Mouse (Mus musculus) C2C12 (cell line): Measurements from ENCODE around the gene Kcnk5. TPM values are rescaled to one million over a fixed set of nuclear protein-coding genes. Genes with fewer than 3 reads are reported as not detected.

ENCODE experiments used
- H3K27me3 ChIP-seq: one replicate; pipeline ENCODE4 v1.6.1; 2011; ENCODE audit not compliant: control insufficient read depth, insufficient read depth, insufficient read length
- H3K36me3 ChIP-seq: one replicate; pipeline ENCODE4 v1.6.1; 2011; ENCODE audit not compliant: control insufficient read depth, insufficient read depth
- H3K4me3 ChIP-seq: one replicate; pipeline ENCODE4 v1.5.1; 2011; ENCODE audit warnings: mild to moderate bottlenecking, control low read depth; ENCODE audit not compliant: poor library complexity, insufficient read depth, severe bottlenecking
- H3K79me2 ChIP-seq: one replicate; pipeline ENCODE4 v1.6.1; 2011; ENCODE audit not compliant: control insufficient read depth, insufficient read depth
- H3K79me3 ChIP-seq: one replicate; pipeline ENCODE4 v1.6.1; 2011; ENCODE audit warnings: low read depth, control low read depth
- H3ac ChIP-seq: one replicate; pipeline ENCODE3; 2011; ENCODE audit warnings: low read depth; ENCODE audit not compliant: control insufficient read depth, insufficient read length
- CEBPB ChIP-seq: IDR thresholded peaks from one replicate; pipeline ENCODE4 v1.6.1; 2011; ENCODE audit warnings: low read depth, mild to moderate bottlenecking, control low read depth, moderate library complexity
- CTCF ChIP-seq: IDR thresholded peaks from one replicate; pipeline ENCODE4 v1.5.1; 2011; ENCODE audit not compliant: control insufficient read depth, insufficient read depth, insufficient read length
- FOSL1 ChIP-seq: IDR thresholded peaks from one replicate; pipeline ENCODE4 v1.8.0; 2011; ENCODE audit warnings: mild to moderate bottlenecking, low read length; ENCODE audit not compliant: poor library complexity, insufficient read depth, severe bottlenecking
- MAX ChIP-seq: IDR thresholded peaks from one replicate; pipeline ENCODE4 v1.6.1; 2011; ENCODE audit warnings: mild to moderate bottlenecking, control low read depth
- MYOD1 ChIP-seq: IDR thresholded peaks from one replicate; pipeline ENCODE4 v1.6.1; 2011; ENCODE audit warnings: low read depth; ENCODE audit not compliant: control insufficient read depth, insufficient read length
- MYOG ChIP-seq: IDR thresholded peaks from one replicate; pipeline ENCODE4 v1.6.1; 2011; ENCODE audit not compliant: control insufficient read depth, insufficient read length; ENCODE audit errors: extremely low read depth
- USF1 ChIP-seq: IDR thresholded peaks from one replicate; pipeline ENCODE4 v1.6.1; 2011; ENCODE audit warnings: low read depth, mild to moderate bottlenecking, control low read depth, moderate library complexity
- long read RNA-seq, 2 experiments: library from polyadenylated mRNA; unstranded; transcript quantifications; one replicate each; pipeline ENCODE4 v2.0.0; 2019 to 2020
- polyA plus RNA-seq: library from polyadenylated mRNA; unstranded; fragments of >200 nt; fragmentation: generic; extraction: Trizol; gene quantifications from one replicate; pipeline ENCODE4 v1.2.1, GENCODE M21; 2012; ENCODE audit warnings: missing spikeins

Gene Kcnk5
- polyA plus RNA-seq: 10.1 TPM
- long read RNA-seq, experiment 1, partial matches to known transcripts: 0 of 1 reads
- long read RNA-seq, experiment 1, other reads (novel, unspliced or antisense): 0 of 1 reads
- long read RNA-seq, experiment 2, transcript Kcnk5-201 (5 exons, 3,392 nt): major isoform, 19 of 25 reads
- long read RNA-seq, experiment 2, partial matches to known transcripts: 1 of 25 reads
- long read RNA-seq, experiment 2, other reads (novel, unspliced or antisense): 5 of 25 reads

- Histone ChIP-seq H3K79me2 (peaks cover 50% of the 10 kb centered on the region), H3K79me3 (peaks cover 45% of the 10 kb centered on the region), H3K4me3 (peak within 1 kb of the TSS; percentile 69), H3K27me3 (no peaks in the 10 kb centered on the region), H3ac (peak within 1 kb of the TSS; percentile 75), H3K36me3 (no peaks in the 10 kb centered on the region)
- TF ChIP-seq CTCF: no peak
- TF ChIP-seq MAX: peak; percentile 89
- TF ChIP-seq USF1: no peak
- TF ChIP-seq FOSL1: no peak
- no peak for TF ChIP-seq MYOG
- no peak for TF ChIP-seq CEBPB
- no peak for TF ChIP-seq MYOD1
Observed at GRCm38 (mm10) chr14:20181466-20181921, at the start of gene Kcnk5. TSS of gene Kcnk5 (minus strand) at chr14:20181809.

GRCm38 (mm10) chr14:20230063-20230491 lies 48.5 kb upstream of the Kcnk5 start:
- H3K4me3 ChIP-seq: no peak overlapping the region
- no peaks in the 10 kb centered on the region for H3K79me3 ChIP-seq
- H3K79me2 ChIP-seq: no peaks in the 10 kb centered on the region
- TF ChIP-seq MYOG: no peak
- no peak for TF ChIP-seq CTCF
- TF ChIP-seq CEBPB: no peak
- TF ChIP-seq FOSL1: no peak
- TF ChIP-seq USF1: no peak
- no peak for TF ChIP-seq MYOD1
- no peak for TF ChIP-seq MAX
- no peaks in the 10 kb centered on the region for H3K36me3 ChIP-seq
- no peak overlapping the region for H3ac ChIP-seq
- no peaks in the 10 kb centered on the region for H3K27me3 ChIP-seq

- Histone ChIP-seq H3K36me3 (no peaks in the 10 kb centered on the region), H3K79me2 (no peaks in the 10 kb centered on the region), H3K27me3 (no peaks in the 10 kb centered on the region), H3ac (peak overlapping the region; percentile 16), H3K4me3 (no peak overlapping the region), H3K79me3 (no peaks in the 10 kb centered on the region)
- TF ChIP-seq MYOD1 (no peak), USF1 (no peak), FOSL1 (peak; percentile 7)
Observed at GRCm38 (mm10) chr14:20229437-20229836, 47.8 kb upstream of the Kcnk5 start.

- TF ChIP-seq CEBPB (no peak), FOSL1 (no peak), CTCF (no peak), MAX (no peak), USF1 (no peak), MYOD1 (no peak), MYOG (no peak)
- no peak overlapping the region for H3K4me3 ChIP-seq
- H3K36me3 ChIP-seq: no peaks in the 10 kb centered on the region
- no peaks in the 10 kb centered on the region for H3K27me3 ChIP-seq
- no peaks in the 10 kb centered on the region for H3K79me2 ChIP-seq
- no peaks in the 10 kb centered on the region for H3K79me3 ChIP-seq
- H3ac ChIP-seq: no peak overlapping the region
Observed at GRCm38 (mm10) chr14:20228336-20228735, 46.7 kb upstream of the Kcnk5 start.

- no peak overlapping the region for H3ac ChIP-seq
- no peaks in the 10 kb centered on the region for H3K79me3 ChIP-seq
- no peaks in the 10 kb centered on the region for H3K27me3 ChIP-seq
- no peak overlapping the region for H3K4me3 ChIP-seq
- no peaks in the 10 kb centered on the region for H3K79me2 ChIP-seq
- no peaks in the 10 kb centered on the region for H3K36me3 ChIP-seq
- TF ChIP-seq CTCF (no peak), CEBPB (no peak), MAX (no peak), MYOG (no peak)
Observed at GRCm38 (mm10) chr14:20226982-20227381, 45.4 kb upstream of the Kcnk5 start.

- H3ac ChIP-seq: no peak overlapping the region
- no peak for TF ChIP-seq MYOD1
- H3K4me3 ChIP-seq: no peak overlapping the region
- no peaks in the 10 kb centered on the region for H3K79me2 ChIP-seq
- H3K36me3 ChIP-seq: no peaks in the 10 kb centered on the region
- H3K27me3 ChIP-seq: no peaks in the 10 kb centered on the region
- no peaks in the 10 kb centered on the region for H3K79me3 ChIP-seq
Observed at GRCm38 (mm10) chr14:20226488-20226887, 44.9 kb upstream of the Kcnk5 start.
